Mouse (Mus musculus) thymus, adult 2 months (tissue): ENCODE data around the gene Pate2. TPM values are rescaled to one million over a fixed set of nuclear protein-coding genes. Genes with fewer than 3 reads are reported as not detected.
A peak's percentile ranks its signal among the peaks of the same experiment; 100 is the strongest.

ENCODE experiments used
- DNase-seq: peaks from one replicate; pipeline ENCODE4 v3.0.0; 2021
- H3K27ac ChIP-seq: fragments of 200-500 bp; 2 replicates; pipeline ENCODE4 v1.5.1; 2012; ENCODE audit warnings: low read length, control low read depth; ENCODE audit not compliant: control insufficient read depth, insufficient read depth
- H3K27me3 ChIP-seq: fragments of 200-500 bp; 2 replicates; pipeline ENCODE4 v1.6.1; 2012; ENCODE audit warnings: mild to moderate bottlenecking, low read length, moderate library complexity, mixed read lengths; ENCODE audit not compliant: control insufficient read depth, insufficient read depth
- H3K36me3 ChIP-seq: fragments of 200-500 bp; 2 replicates; pipeline ENCODE4 v1.6.1; 2012; ENCODE audit warnings: mild to moderate bottlenecking, low read length, moderate library complexity; ENCODE audit not compliant: control insufficient read depth, insufficient read depth
- H3K4me1 ChIP-seq: fragments of 200-500 bp; replicated peaks from 2 replicates; pipeline ENCODE4 v1.6.1; 2012; ENCODE audit warnings: low read length; ENCODE audit not compliant: control insufficient read depth, insufficient read depth
- H3K4me3 ChIP-seq: fragments of 200-500 bp; 2 replicates; pipeline ENCODE4 v1.5.1; 2012; ENCODE audit warnings: mild to moderate bottlenecking, low read length, control low read depth, moderate library complexity; ENCODE audit not compliant: control insufficient read depth, insufficient read depth
- CTCF ChIP-seq: fragments of 200-500 bp; IDR thresholded peaks from 2 replicates; pipeline ENCODE4 v1.5.1; 2012; ENCODE audit warnings: mild to moderate bottlenecking, control low read depth, low read length, moderate library complexity, borderline replicate concordance; ENCODE audit not compliant: control insufficient read depth, poor library complexity, insufficient read depth; ENCODE audit errors: extremely low read depth
- POLR2A ChIP-seq: fragments of 200-500 bp; IDR thresholded peaks from 2 replicates; pipeline ENCODE4 v1.6.1; 2012; ENCODE audit warnings: mild to moderate bottlenecking, low read length, control low read depth, moderate library complexity; ENCODE audit not compliant: control insufficient read depth, poor library complexity, insufficient read depth; ENCODE audit errors: extremely low read depth
- WGBS: fragments of 180-500 bp; shearing (Covaris S2); methylation state at CpG from one replicate; pipeline ENCODE4 v1.1.7; 2018; 5-methylcytosine and 5-hydroxymethylcytosine counted together
- polyA plus RNA-seq: library from polyadenylated mRNA; depleted of rRNA; stranded (reverse); fragments of >200 nt; gene quantifications from 2 replicates; pipeline ENCODE4 v1.2.3, GENCODE M21; 2012

The Pate2 gene
- polyA plus RNA-seq, 1 experiment, result 0.49 TPM

- DNase-seq, result no peak
- WGBS, result 86% methylated on average over 12 of the region's 12 CpGs
- no peaks in the 10 kb centered on the region for H3K27me3 ChIP-seq
- H3K27ac ChIP-seq, result no peak overlapping the region
- H3K4me3 ChIP-seq, result no peak overlapping the region
- TF ChIP-seq CTCF (no peak), POLR2A (no peak)
- H3K36me3 ChIP-seq, result no peaks in the 10 kb centered on the region
- 0 out of 2 replicates have a peak, but pooled peaks cover 3% of the 10 kb centered on the region for H3K4me1 ChIP-seq
These were observed 24.4 kb upstream of the Pate2 start for GRCm38 (mm10) chr9:35545704-35546103.

DNA sequence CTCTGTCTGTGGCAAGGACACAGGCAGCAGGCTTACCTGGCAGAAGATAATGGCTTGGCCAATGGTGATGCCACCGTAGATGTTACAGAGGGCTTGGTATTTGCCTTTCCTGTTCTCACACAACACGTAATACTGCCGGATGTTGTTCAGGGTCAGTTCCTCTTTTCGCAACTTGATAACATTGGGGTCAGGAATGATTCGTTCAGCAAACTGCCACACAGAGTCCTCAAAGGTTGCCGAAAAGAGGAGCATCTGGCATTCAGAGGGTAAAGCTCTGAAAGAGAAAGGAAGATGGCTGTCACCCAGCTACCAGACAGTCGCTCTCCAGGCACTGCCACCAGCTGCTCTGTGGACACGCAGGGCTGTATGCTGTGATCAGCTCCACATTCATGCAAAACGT is 23.3 kb upstream of the Pate2 start:
- no peaks in the 10 kb centered on the region for H3K27me3 ChIP-seq
- no peaks in the 10 kb centered on the region for H3K36me3 ChIP-seq
- no peak for DNase-seq
- TF ChIP-seq POLR2A (no peak), CTCF (no peak)
- H3K4me1 ChIP-seq, result 0 out of 2 replicates have a peak, but pooled peaks cover 3% of the 10 kb centered on the region
- no peak overlapping the region for H3K27ac ChIP-seq
- 9% methylated on average over 9 of the region's 9 CpGs for WGBS
- H3K4me3 ChIP-seq, result peak overlapping the region; percentile 28; the same call in 1 of the 2 replicates

GRCm38 (mm10) chr9:35548455-35548854 is 21.6 kb upstream of the Pate2 start:
- Histone ChIP-seq H3K27me3 (no peaks in the 10 kb centered on the region), H3K36me3 (no peaks in the 10 kb centered on the region), H3K4me1 (0 out of 2 replicates have a peak, but pooled peaks cover 3% of the 10 kb centered on the region), H3K4me3 (no peak overlapping the region), H3K27ac (no peak overlapping the region)
- DNase-seq, result no peak
- TF ChIP-seq POLR2A (no peak), CTCF (no peak)
- WGBS, result 95% methylated on average over 9 of the region's 9 CpGs

GRCm38 (mm10) chr9:35556494-35557102 is 13.5 kb upstream of the Pate2 start:
- TF ChIP-seq POLR2A (no peak), CTCF (no peak)
- Histone ChIP-seq H3K27me3 (peaks cover 9% of the 10 kb centered on the region), H3K36me3 (peaks cover 5% of the 10 kb centered on the region), H3K4me1 (0 out of 2 replicates have a peak, but pooled peaks cover 3% of the 10 kb centered on the region), H3K4me3 (no peak overlapping the region), H3K27ac (no peak overlapping the region)
- DNase-seq, result no peak
- 76% methylated on average over 12 of the region's 12 CpGs for WGBS

DNA sequence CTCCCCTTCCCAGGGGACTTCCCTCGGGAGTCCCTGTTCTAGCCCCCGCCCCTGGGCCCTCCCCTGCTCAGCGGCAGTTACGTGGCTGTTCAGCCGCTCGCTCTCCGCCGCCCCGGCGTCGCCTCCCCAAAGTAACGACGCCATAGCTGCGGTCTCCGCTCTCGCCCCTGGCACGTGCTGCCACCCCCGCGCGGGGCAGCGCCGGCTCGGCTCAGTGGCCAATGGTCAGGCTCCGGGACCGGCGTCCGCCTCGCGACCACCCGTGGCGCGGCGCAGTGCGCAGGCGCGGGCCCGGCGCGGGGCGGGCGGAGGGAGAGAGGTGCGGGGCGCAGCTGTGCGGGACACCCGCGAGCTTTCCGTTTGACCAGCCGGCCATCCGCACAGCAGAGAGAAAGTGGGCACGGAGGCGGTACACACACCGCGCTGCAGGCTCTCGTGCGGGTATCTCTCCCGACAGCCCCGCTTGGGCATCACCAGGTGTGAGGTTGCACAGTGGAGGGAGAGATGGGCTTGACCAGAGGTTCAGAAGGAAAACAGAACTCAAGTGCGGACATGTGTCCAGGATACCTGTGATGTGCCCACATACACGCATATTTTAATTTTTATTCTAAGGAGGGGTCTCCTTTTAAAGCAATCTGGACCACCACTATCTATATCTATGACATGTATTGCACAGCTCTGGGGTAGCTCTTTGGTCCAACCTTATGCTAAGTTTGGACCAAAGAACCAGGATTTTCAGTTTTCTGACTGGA is 11.7 kb upstream of the Pate2 start, which contains the start of the genes Ddx25 and Pus3:
Ddx25 (minus strand) TSS at position 272 of the 752 bp plus-strand sequence.
Pus3 (plus strand) TSS at position 339 of the 752 bp plus-strand sequence.
- Histone ChIP-seq H3K36me3 (peaks cover 8% of the 10 kb centered on the region), H3K4me1 (0 out of 2 replicates have a peak, but pooled peaks cover 3% of the 10 kb centered on the region), H3K27ac (no peak within 1 kb of the TSS), H3K4me3 (peak within 1 kb of the TSS; percentile 83), H3K27me3 (peaks cover 9% of the 10 kb centered on the region)
- TF ChIP-seq CTCF (no peak), POLR2A (no peak)
- DNase-seq, result peak; percentile 42
- WGBS, result 2% methylated on average over 58 of the region's 59 CpGs

DNA sequence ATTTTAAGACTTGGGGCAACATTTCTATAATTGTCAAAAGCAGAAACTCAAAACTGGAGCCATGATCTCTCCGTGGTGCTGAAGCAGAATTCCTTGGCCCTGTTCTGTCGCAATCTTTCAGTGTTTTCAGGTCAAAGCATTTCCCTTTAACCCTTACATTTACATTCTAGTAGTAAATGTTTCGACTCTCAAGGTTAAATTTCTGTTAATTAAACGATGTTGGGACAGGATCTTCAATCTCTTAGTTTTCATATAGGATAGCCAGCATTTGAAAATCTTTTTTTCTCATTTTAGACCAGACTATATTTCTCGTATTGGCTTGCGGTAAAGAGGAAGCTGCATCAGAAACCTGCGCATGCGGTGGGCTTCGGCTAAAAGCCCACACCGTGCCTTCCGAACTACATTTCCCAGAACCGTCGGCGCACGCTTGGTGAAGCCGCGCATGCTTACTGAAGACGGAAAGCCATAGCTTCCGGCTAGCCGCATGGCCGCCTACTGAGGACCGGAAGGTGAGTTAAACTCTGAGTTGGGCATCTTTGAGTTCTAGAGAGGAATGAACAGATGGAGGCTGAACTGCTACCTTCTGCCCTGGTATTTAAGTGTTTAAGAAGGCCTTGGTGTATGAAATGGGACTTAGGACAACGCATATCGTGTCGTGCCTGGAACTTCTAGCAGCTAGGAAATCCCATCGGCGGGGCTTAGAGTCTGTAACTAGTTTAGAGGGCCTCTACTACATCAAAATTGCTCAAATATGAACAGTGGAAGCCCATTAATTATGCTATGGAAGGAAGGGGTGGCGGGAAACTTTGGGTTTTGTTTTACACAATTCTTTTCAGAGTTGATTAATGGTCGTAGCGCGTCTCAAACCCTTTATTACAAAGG is 10.8 kb upstream of the Pate2 start:
- peak; percentile 86 for DNase-seq
- TF ChIP-seq POLR2A, result peak; percentile 63; the same call in 1 of the 2 replicates
- no peak for TF ChIP-seq CTCF
- Histone ChIP-seq H3K4me1 (0 out of 2 replicates have a peak, but pooled peaks cover 3% of the 10 kb centered on the region), H3K36me3 (peaks cover 10% of the 10 kb centered on the region), H3K27ac (no peak overlapping the region), H3K27me3 (peaks cover 9% of the 10 kb centered on the region), H3K4me3 (peak overlapping the region; percentile 44)
- WGBS, result 1% methylated on average over 31 of the region's 31 CpGs
